Mouse (Mus musculus) cerebellum, adult 2 months (tissue): Measurements from ENCODE around the gene Rnf34.

Experiments used
- CTCF ChIP-seq: fragments of 200-500 bp; IDR thresholded peaks from 2 replicates; pipeline ENCODE4 v1.5.1; 2011; ENCODE audit warnings: low read depth, mild to moderate bottlenecking, control low read depth, low read length, moderate library complexity, borderline replicate concordance; ENCODE audit not compliant: insufficient read depth
- POLR2A ChIP-seq: fragments of 200-500 bp; IDR thresholded peaks from 2 replicates; pipeline ENCODE4 v1.6.1; 2011; ENCODE audit warnings: low read length, control low read depth, borderline replicate concordance; ENCODE audit not compliant: insufficient read depth

DNA sequence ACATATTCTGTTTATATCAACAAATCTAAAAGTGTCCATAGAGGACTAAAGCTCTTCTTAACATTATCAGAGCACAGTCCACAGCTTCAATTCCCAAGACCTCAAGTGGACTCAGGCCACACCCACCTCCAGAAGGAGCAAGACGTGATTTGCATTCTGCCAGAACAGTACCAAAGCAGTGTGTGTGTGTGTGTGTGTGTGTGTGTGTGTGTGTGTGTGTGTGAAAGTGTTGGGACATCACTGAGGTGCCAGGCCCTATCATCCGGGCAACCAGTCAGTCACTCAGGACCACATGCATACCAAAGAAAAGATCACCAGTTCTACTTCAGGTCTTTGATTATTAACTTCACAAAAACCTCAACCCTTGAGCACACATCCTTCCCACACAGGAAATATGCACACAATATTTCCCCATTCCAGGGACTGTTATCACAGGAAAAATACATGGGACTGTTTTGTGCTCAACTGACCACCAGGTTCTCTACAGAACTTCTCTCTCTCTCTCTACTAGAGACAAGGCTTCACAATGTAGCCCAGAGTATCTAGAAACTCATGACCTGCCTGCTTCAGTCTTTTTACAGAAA is 33.9 kb downstream of the Rnf34 start:
- TF ChIP-seq CTCF (no peak), POLR2A (no peak)
